Mouse (Mus musculus) common myeloid progenitor, adult 5-6 weeks (primary cell): Measurements from ENCODE around the gene Adprm. TPM values are rescaled to one million over a fixed set of nuclear protein-coding genes. Genes with fewer than 3 reads are reported as not detected.

Experiments used
- ATAC-seq: replicated peaks from 2 replicates; pipeline ENCODE4 v1.8.0; 2016; ENCODE audit warnings: low read depth, mild to moderate bottlenecking, moderate TSS enrichment, inconsistent platforms; ENCODE audit not compliant: poor library complexity, severe bottlenecking
- total RNA-seq: library from RNA; stranded (forward); fragments of 200-1000, 187-1606 nt; gene quantifications from 2 replicates; pipeline ENCODE4 v1.2.3, GENCODE M21; 2017

The Adprm gene
- total RNA-seq, 1 experiment from 2014 or later = 15.1 TPM

DNA sequence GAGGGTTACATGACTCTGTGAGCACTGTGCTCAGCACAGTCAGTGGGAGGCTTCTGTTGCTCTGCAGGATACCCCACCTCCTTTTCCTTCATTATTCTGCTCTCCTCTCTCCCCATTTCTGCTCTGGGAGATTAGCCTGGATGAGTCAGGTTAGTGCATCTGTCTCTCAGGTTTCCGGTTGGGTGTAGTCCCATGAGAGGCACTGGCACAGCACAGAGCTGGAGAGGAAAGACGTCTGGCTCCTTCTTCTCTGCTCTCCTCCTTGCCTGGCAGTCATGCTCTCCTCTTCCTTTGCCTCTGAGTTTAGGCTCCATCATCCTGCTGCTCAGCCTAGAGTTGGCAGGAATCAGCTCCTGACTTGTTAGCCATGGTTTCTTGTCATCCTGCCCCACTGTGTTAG, 60.2 kb downstream of the Adprm start:
- no peak for ATAC-seq

Other genes starting within 250 kb of the Adprm start
- not detected in 2 replicates for gene Pirt, start 140.6 kb downstream of the Adprm start, total RNA-seq
- not detected in 2 replicates for gene Tmem238l, start 96.0 kb downstream of the Adprm start, total RNA-seq
- 2.3 TPM in 1 of 2 replicates, not detected in the other for gene Tmem220, start 27.4 kb downstream of the Adprm start, total RNA-seq
- gene Sco1, start 76 bp upstream of the Adprm start, total RNA-seq = 24.5 and 25.7 TPM in 2 replicates
- gene Myh3, start 25.7 kb upstream of the Adprm start, total RNA-seq = not detected in 2 replicates
- gene Myh2, start 118.4 kb upstream of the Adprm start, total RNA-seq = not detected in 2 replicates
- not detected in 2 replicates for gene Myh1, start 147.5 kb upstream of the Adprm start, total RNA-seq
- gene Myh4, start 185.4 kb upstream of the Adprm start, total RNA-seq = not detected in 2 replicates
- not detected in 2 replicates for gene Myh8, start 224.5 kb upstream of the Adprm start, total RNA-seq